Mouse (Mus musculus) cerebellum, adult 2 months (tissue): ENCODE data around the gene Icmt. TPM values are rescaled to one million over a fixed set of nuclear protein-coding genes. Genes with fewer than 3 reads are reported as not detected.

ENCODE experiments used
- DNase-seq, 2 experiments: peaks; one replicate each; pipeline ENCODE4 v3.0.0; 2021
- H3K27ac ChIP-seq: fragments of 200-500 bp; 2 replicates; pipeline ENCODE4 v1.5.1; 2012; ENCODE audit warnings: low read length, control low read depth, inconsistent platforms; ENCODE audit not compliant: insufficient read depth
- H3K27me3 ChIP-seq: fragments of 200-500 bp; 2 replicates; pipeline ENCODE4 v1.6.1; 2012; ENCODE audit warnings: inconsistent platforms, mild to moderate bottlenecking, low read length, moderate library complexity; ENCODE audit not compliant: control insufficient read depth, insufficient read depth
- H3K4me1 ChIP-seq: fragments of 200-500 bp; 2 replicates; pipeline ENCODE4 v1.6.1; 2011; ENCODE audit warnings: low read length; ENCODE audit not compliant: control insufficient read depth, insufficient read depth
- H3K4me3 ChIP-seq: fragments of 200-500 bp; replicated peaks from 2 replicates; pipeline ENCODE3; 2011; ENCODE audit warnings: mild to moderate bottlenecking, low read depth, low read length, control low read depth; ENCODE audit not compliant: insufficient read depth
- CTCF ChIP-seq: fragments of 200-500 bp; IDR thresholded peaks from 2 replicates; pipeline ENCODE4 v1.5.1; 2011; ENCODE audit warnings: low read depth, mild to moderate bottlenecking, control low read depth, low read length, moderate library complexity, borderline replicate concordance; ENCODE audit not compliant: insufficient read depth
- POLR2A ChIP-seq: fragments of 200-500 bp; IDR thresholded peaks from 2 replicates; pipeline ENCODE4 v1.6.1; 2011; ENCODE audit warnings: low read length, control low read depth, borderline replicate concordance; ENCODE audit not compliant: insufficient read depth
- WGBS: fragments of 180-500 bp; shearing (Covaris S2); methylation state at CpG from one replicate; pipeline ENCODE4 v1.1.7; 2018; 5-methylcytosine and 5-hydroxymethylcytosine counted together
- polyA plus RNA-seq: library from polyadenylated mRNA; depleted of rRNA; stranded (reverse); fragments of >200 nt; gene quantifications from 2 replicates; pipeline ENCODE4 v1.2.3, GENCODE M21; 2012

The Icmt gene
- polyA plus RNA-seq, 1 experiment = 160 TPM

DNA sequence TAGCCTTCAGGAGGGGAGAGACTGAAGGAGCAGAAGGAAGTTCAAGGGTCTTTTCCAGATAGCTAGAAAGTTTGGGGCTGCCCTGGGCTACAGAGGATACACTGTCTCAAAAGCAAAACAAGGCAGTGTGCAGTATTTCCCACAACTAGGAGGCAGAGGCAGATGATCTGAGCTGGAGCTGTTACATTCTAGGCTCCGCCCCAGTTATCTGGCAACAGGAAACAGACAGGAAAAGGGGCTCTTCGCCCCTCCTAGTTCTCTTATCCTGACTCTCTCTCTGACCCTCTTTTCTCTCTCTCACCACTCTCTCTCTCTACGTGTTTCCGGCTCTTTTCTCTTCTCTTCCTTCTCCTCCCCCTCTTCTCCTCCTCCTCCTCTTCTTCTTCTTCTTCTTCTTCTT is 1.1 kb upstream of the Icmt start:
- TF ChIP-seq CTCF = no peak
- no peak for TF ChIP-seq POLR2A
- Histone ChIP-seq H3K4me3 (no peak overlapping the region), H3K4me1 (peaks cover 8% of the 10 kb centered on the region), H3K27me3 (no peaks in the 10 kb centered on the region), H3K27ac (no peak overlapping the region)
- 52% methylated on average over 4 of the region's 4 CpGs for WGBS
- no peak for DNase-seq

DNA sequence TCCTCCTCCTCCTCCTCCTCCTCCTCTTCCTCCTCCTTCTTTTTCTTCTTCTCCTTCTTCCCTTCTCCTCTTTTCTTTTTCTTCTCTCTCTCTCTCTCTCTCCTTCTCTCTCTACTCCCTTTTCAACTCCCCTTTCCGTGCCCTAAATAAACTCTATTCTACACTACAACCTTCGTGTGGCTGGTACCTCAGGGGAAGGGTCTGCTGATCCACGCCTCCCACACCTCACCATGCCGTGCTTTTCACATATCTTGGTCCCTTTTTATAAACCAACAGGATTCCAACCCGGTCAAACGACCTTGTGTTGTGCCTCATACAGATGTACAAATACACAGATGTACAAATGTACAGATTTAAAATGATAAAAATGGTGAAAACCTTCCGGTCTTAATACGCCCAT is 656 bp upstream of the Icmt start:
- DNase-seq = no peak
- Histone ChIP-seq H3K27ac (no peak overlapping the region), H3K4me1 (peaks cover 10% of the 10 kb centered on the region), H3K27me3 (no peaks in the 10 kb centered on the region), H3K4me3 (peak overlapping the region; percentile 78)
- no peak for TF ChIP-seq CTCF
- no peak for TF ChIP-seq POLR2A
- 23% methylated on average over 8 of the region's 8 CpGs for WGBS

DNA sequence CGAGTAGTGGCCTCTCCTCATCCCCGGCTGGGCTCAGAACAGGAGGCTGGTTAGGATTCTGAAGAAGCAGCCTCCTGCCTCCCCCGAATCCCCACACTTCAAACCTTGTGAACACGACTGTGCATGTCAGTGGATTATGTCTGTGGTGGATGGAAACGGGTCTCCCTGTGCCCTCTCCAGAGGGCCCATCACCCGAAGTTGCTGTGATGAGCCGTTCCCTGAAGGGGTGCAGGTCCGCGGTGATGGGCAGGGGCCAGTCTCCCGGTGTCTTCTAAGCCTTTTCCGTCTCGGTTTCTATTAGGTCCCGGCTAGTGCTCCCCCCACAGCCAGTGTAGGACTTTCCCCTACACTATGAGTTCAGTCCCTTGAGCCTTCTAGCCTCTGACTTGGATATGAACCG is 1.8 kb downstream of the Icmt start:
- H3K4me1 ChIP-seq = peaks cover 26% of the 10 kb centered on the region
- no peak overlapping the region for H3K4me3 ChIP-seq
- TF ChIP-seq CTCF (no peak), POLR2A (no peak)
- no peaks in the 10 kb centered on the region; the same call in 1 of the 2 replicates for H3K27me3 ChIP-seq
- DNase-seq = no peak
- 54% methylated on average over 14 of the region's 14 CpGs for WGBS
- H3K27ac ChIP-seq = no peak overlapping the region

DNA sequence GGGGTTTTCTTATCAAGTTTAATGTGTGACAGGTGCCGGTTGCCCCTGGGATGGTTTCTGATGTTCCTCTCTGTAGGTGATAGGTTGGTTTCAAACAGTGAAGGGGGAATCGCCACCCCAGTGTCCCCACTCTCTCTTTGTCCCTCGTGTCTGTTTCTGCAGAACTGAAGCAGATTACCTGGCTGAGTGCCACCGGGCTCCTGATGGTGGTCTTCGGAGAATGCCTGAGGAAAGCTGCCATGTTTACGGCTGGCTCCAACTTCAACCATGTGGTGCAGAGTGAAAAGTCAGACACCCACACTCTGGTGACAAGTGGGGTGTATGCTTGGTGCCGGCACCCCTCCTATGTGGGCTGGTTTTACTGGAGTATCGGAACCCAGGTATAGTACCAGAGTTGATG is 3.3 kb downstream of the Icmt start:
- Histone ChIP-seq H3K4me3 (no peak overlapping the region), H3K27ac (no peak overlapping the region), H3K27me3 (no peaks in the 10 kb centered on the region; the same call in 1 of the 2 replicates), H3K4me1 (peaks cover 36% of the 10 kb centered on the region)
- WGBS = 43% methylated on average over 8 of the region's 8 CpGs
- TF ChIP-seq POLR2A (no peak), CTCF (no peak)
- DNase-seq = no peak

- H3K4me3 ChIP-seq = no peak overlapping the region
- no peaks in the 10 kb centered on the region; the same call in 1 of the 2 replicates for H3K27me3 ChIP-seq
- TF ChIP-seq CTCF (no peak), POLR2A (no peak)
- peaks cover 48% of the 10 kb centered on the region for H3K4me1 ChIP-seq
- no peak overlapping the region for H3K27ac ChIP-seq
- 47% methylated on average over 11 of the region's 11 CpGs for WGBS
- DNase-seq = no peak
These were observed 5.0 kb downstream of the Icmt start for GRCm38 (mm10) chr4:152302012-152302411.

- TF ChIP-seq POLR2A (no peak), CTCF (no peak)
- peaks cover 48% of the 10 kb centered on the region for H3K4me1 ChIP-seq
- H3K27me3 ChIP-seq = no peaks in the 10 kb centered on the region; the same call in 1 of the 2 replicates
- no peak overlapping the region for H3K4me3 ChIP-seq
- no peak for DNase-seq
- WGBS = 93% methylated on average over 10 of the region's 10 CpGs
- H3K27ac ChIP-seq = no peak overlapping the region
These were observed 6.1 kb downstream of the Icmt start for GRCm38 (mm10) chr4:152303172-152303571.

DNA sequence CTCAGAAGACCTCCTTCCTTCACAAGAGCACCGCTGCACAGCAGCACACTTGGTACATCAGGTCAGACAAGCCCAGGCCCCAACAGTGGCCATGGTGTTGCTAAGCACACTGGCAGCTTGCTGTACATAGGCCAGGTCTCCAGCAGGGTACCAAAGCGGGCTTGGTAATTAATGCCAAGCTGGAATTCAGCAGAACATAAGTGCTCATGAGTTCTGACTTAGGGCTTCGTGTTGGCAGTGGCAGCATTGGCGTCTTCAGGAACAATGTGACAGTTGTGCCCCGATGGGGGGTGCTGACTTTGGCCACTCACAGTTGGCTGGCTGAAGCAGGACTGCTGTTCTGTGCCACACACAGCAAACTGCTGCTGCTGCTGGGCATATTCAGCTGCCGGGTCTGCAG is 7.7 kb downstream of the Icmt start:
- no peaks in the 10 kb centered on the region; the same call in 1 of the 2 replicates for H3K27me3 ChIP-seq
- H3K27ac ChIP-seq = no peak overlapping the region
- DNase-seq = no peak
- H3K4me3 ChIP-seq = no peak overlapping the region
- TF ChIP-seq CTCF = no peak
- no peak for TF ChIP-seq POLR2A
- peaks cover 41% of the 10 kb centered on the region for H3K4me1 ChIP-seq
- 19% methylated on average over 6 of the region's 6 CpGs for WGBS

DNA sequence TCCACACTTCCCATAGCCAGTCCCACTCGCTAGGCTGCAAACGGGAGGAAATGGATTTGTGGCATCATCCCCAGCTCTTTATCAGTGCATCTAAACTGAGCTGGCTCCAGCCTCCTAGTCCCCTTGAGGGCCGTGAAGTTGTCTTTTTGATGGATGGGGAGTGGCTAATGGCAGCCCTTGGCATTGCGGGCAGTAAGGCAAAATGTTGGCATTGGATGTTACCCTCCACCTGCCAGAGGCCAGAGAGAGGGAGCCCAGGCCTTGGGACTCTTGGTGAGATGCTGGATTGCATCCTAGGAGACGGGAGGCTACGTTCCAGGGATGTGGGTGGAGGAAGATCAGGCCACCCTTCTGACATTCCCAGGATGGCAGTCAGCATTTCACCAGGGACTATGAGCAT is 9.0 kb downstream of the Icmt start:
- H3K4me3 ChIP-seq = no peak overlapping the region
- H3K4me1 ChIP-seq = peaks cover 41% of the 10 kb centered on the region
- WGBS = 34% methylated on average over 6 of the region's 6 CpGs
- TF ChIP-seq CTCF (no peak), POLR2A (no peak)
- DNase-seq = no peak
- H3K27me3 ChIP-seq = no peaks in the 10 kb centered on the region; the same call in 1 of the 2 replicates
- H3K27ac ChIP-seq = 0 out of 2 replicates have a peak overlapping the region, but pooled peaks have one; percentile 4
